Mouse (Mus musculus): ENCODE results near the gene Scarb2. TPM values are rescaled to one million over a fixed set of nuclear protein-coding genes. Genes with fewer than 3 reads are reported as not detected.

Gene Scarb2
- polyA plus RNA-seq, 1 experiment, result 46.6 TPM

- Histone ChIP-seq H3K36me3 (ENCODE audit: control insufficient read depth, insufficient read depth) (no peaks in the 10 kb centered on the region), H3K79me2 (ENCODE audit: control insufficient read depth, insufficient read depth) (no peaks in the 10 kb centered on the region)
Measured at GRCm38 (mm10) chr5:92404400-92404678, 102.3 kb downstream of the Scarb2 start.

GRCm38 (mm10) chr5:92403562-92404399 lies 102.9 kb downstream of the Scarb2 start:
- H3K27me3 ChIP-seq (ENCODE audit: control insufficient read depth, insufficient read depth, insufficient read length), result no peaks in the 10 kb centered on the region
- H3ac ChIP-seq (ENCODE audit: control insufficient read depth, insufficient read length), result no peak overlapping the region
- no peaks in the 10 kb centered on the region for H3K79me2 ChIP-seq (ENCODE audit: control insufficient read depth, insufficient read depth)
- H3K4me2 ChIP-seq (ENCODE audit: low read depth), result no peak overlapping the region
- no peak overlapping the region for H3K4me3 ChIP-seq
- TF ChIP-seq POLR2A (IDR thresholded peaks at IDR 0.05; ENCODE audit: insufficient read length, low read depth) (no peak), USF1 (IDR thresholded peaks at IDR 0.05; ENCODE audit: low read depth) (peak; percentile 15)
- H3K36me3 ChIP-seq (ENCODE audit: control insufficient read depth, insufficient read depth), result no peaks in the 10 kb centered on the region

More at GRCm38 (mm10) chr5:92404400-92404678, 102.3 kb downstream of the Scarb2 start:
- TF ChIP-seq TCF3 (IDR thresholded peaks at IDR 0.05; ENCODE audit: insufficient read length, low read depth), result no peak
- no peak for TF ChIP-seq TCF12 (IDR thresholded peaks at IDR 0.05; ENCODE audit: insufficient read depth, poor library complexity, severe bottlenecking)
- no peak for TF ChIP-seq USF1 (IDR thresholded peaks at IDR 0.05; ENCODE audit: low read depth)
- no peak for TF ChIP-seq MYOG (IDR thresholded peaks at IDR 0.05; ENCODE audit: control insufficient read depth in 1 of 3, insufficient read depth in 1 of 3, insufficient read length in 2 of 3, low read depth in 2 of 3)
- TF ChIP-seq CEBPB (IDR thresholded peaks at IDR 0.05; ENCODE audit: insufficient read depth, poor library complexity, severe bottlenecking), result no peak
- TF ChIP-seq MYOD1 (IDR thresholded peaks at IDR 0.05; ENCODE audit: control insufficient read depth in 1 of 3, insufficient read length in 2 of 3, low read depth in 2 of 3), result no peak
- no peak for TF ChIP-seq REST (IDR thresholded peaks at IDR 0.05; ENCODE audit: insufficient read depth, insufficient read length)
- TF ChIP-seq POLR2A (IDR thresholded peaks at IDR 0.05; ENCODE audit: insufficient read length, low read depth), result no peak
- no peak for TF ChIP-seq POLR2AphosphoS2 (IDR thresholded peaks at IDR 0.05; ENCODE audit: insufficient read length, low read depth)
- no peak for TF ChIP-seq SRF (IDR thresholded peaks at IDR 0.05; ENCODE audit: control insufficient read depth, insufficient read length, low read depth)
- TF ChIP-seq E2F4 (IDR thresholded peaks at IDR 0.05; ENCODE audit: insufficient read depth), result no peak
- H3K27me3 ChIP-seq (ENCODE audit: control insufficient read depth, insufficient read depth, insufficient read length), result no peaks in the 10 kb centered on the region
- H3ac ChIP-seq (ENCODE audit: control insufficient read depth, insufficient read length), result no peak overlapping the region
- H3K4me3 ChIP-seq, result no peak overlapping the region
- no peak overlapping the region for H3K4me2 ChIP-seq (ENCODE audit: low read depth)

GRCm38 (mm10) chr5:92402816-92403215 lies 103.8 kb downstream of the Scarb2 start:
- Histone ChIP-seq H3K4me2 (ENCODE audit: low read depth) (no peak overlapping the region), H3K79me2 (ENCODE audit: control insufficient read depth, insufficient read depth) (no peaks in the 10 kb centered on the region), H3K36me3 (ENCODE audit: control insufficient read depth, insufficient read depth) (no peaks in the 10 kb centered on the region), H3K27me3 (ENCODE audit: control insufficient read depth, insufficient read depth, insufficient read length) (no peaks in the 10 kb centered on the region), H3K4me3 (no peak overlapping the region), H3ac (ENCODE audit: control insufficient read depth, insufficient read length) (no peak overlapping the region)
- no peak for TF ChIP-seq MYOG (IDR thresholded peaks at IDR 0.05; ENCODE audit: control insufficient read depth in 1 of 3, insufficient read depth in 1 of 3, insufficient read length in 2 of 3, low read depth in 2 of 3)
- no peak for TF ChIP-seq SRF (IDR thresholded peaks at IDR 0.05; ENCODE audit: control insufficient read depth, insufficient read length, low read depth)
- no peak for TF ChIP-seq MYOD1 (IDR thresholded peaks at IDR 0.05; ENCODE audit: control insufficient read depth in 1 of 3, insufficient read length in 2 of 3, low read depth in 2 of 3)
- no peak for TF ChIP-seq CEBPB (IDR thresholded peaks at IDR 0.05; ENCODE audit: insufficient read depth, poor library complexity, severe bottlenecking)
- TF ChIP-seq TCF3 (IDR thresholded peaks at IDR 0.05; ENCODE audit: insufficient read length, low read depth), result no peak
- TF ChIP-seq REST (IDR thresholded peaks at IDR 0.05; ENCODE audit: insufficient read depth, insufficient read length), result no peak
- TF ChIP-seq MAX (IDR thresholded peaks at IDR 0.05; ENCODE audit: low read depth), result no peak
- TF ChIP-seq POLR2A (IDR thresholded peaks at IDR 0.05; ENCODE audit: insufficient read length, low read depth), result no peak
- no peak for TF ChIP-seq TCF12 (IDR thresholded peaks at IDR 0.05; ENCODE audit: insufficient read depth, poor library complexity, severe bottlenecking)
- no peak for TF ChIP-seq E2F4 (IDR thresholded peaks at IDR 0.05; ENCODE audit: insufficient read depth)
- TF ChIP-seq USF1 (IDR thresholded peaks at IDR 0.05; ENCODE audit: low read depth), result no peak
- no peak for TF ChIP-seq POLR2AphosphoS2 (IDR thresholded peaks at IDR 0.05; ENCODE audit: insufficient read length, low read depth)

- Histone ChIP-seq H3ac (ENCODE audit: control insufficient read depth, insufficient read length) (no peak overlapping the region), H3K4me3 (no peak overlapping the region), H3K79me2 (ENCODE audit: control insufficient read depth, insufficient read depth) (no peaks in the 10 kb centered on the region), H3K4me2 (ENCODE audit: low read depth) (peak overlapping the region; percentile 12), H3K36me3 (ENCODE audit: control insufficient read depth, insufficient read depth) (no peaks in the 10 kb centered on the region), H3K27me3 (ENCODE audit: control insufficient read depth, insufficient read depth, insufficient read length) (no peaks in the 10 kb centered on the region)
- TF ChIP-seq REST (IDR thresholded peaks at IDR 0.05; ENCODE audit: insufficient read depth, insufficient read length), result no peak
- TF ChIP-seq MYOD1 (IDR thresholded peaks at IDR 0.05; ENCODE audit: control insufficient read depth in 1 of 3, insufficient read length in 2 of 3, low read depth in 2 of 3), result no peak
- TF ChIP-seq TCF12 (IDR thresholded peaks at IDR 0.05; ENCODE audit: insufficient read depth, poor library complexity, severe bottlenecking), result no peak
- peak; percentile 28 for TF ChIP-seq USF1 (IDR thresholded peaks at IDR 0.05; ENCODE audit: low read depth)
Measured at GRCm38 (mm10) chr5:92398153-92398552, 108.5 kb downstream of the Scarb2 start.

- H3K4me3 ChIP-seq, result no peak overlapping the region
- no peak overlapping the region for H3ac ChIP-seq (ENCODE audit: control insufficient read depth, insufficient read length)
- H3K36me3 ChIP-seq (ENCODE audit: control insufficient read depth, insufficient read depth), result no peaks in the 10 kb centered on the region
- H3K4me2 ChIP-seq (ENCODE audit: low read depth), result no peak overlapping the region
- no peaks in the 10 kb centered on the region for H3K79me2 ChIP-seq (ENCODE audit: control insufficient read depth, insufficient read depth)
- no peaks in the 10 kb centered on the region for H3K27me3 ChIP-seq (ENCODE audit: control insufficient read depth, insufficient read depth, insufficient read length)
- TF ChIP-seq USF1 (IDR thresholded peaks at IDR 0.05; ENCODE audit: low read depth) (no peak), SRF (IDR thresholded peaks at IDR 0.05; ENCODE audit: control insufficient read depth, insufficient read length, low read depth) (no peak), POLR2AphosphoS2 (IDR thresholded peaks at IDR 0.05; ENCODE audit: insufficient read length, low read depth) (no peak), MYOG (IDR thresholded peaks at IDR 0.05; ENCODE audit: control insufficient read depth in 1 of 3, insufficient read depth in 1 of 3, insufficient read length in 2 of 3, low read depth in 2 of 3) (no peak), MYOD1 (IDR thresholded peaks at IDR 0.05; ENCODE audit: control insufficient read depth in 1 of 3, insufficient read length in 2 of 3, low read depth in 2 of 3) (no peak), TCF3 (IDR thresholded peaks at IDR 0.05; ENCODE audit: insufficient read length, low read depth) (no peak), CEBPB (IDR thresholded peaks at IDR 0.05; ENCODE audit: insufficient read depth, poor library complexity, severe bottlenecking) (no peak), TCF12 (IDR thresholded peaks at IDR 0.05; ENCODE audit: insufficient read depth, poor library complexity, severe bottlenecking) (no peak), MAX (IDR thresholded peaks at IDR 0.05; ENCODE audit: low read depth) (no peak), POLR2A (IDR thresholded peaks at IDR 0.05; ENCODE audit: insufficient read length, low read depth) (no peak), REST (IDR thresholded peaks at IDR 0.05; ENCODE audit: insufficient read depth, insufficient read length) (no peak), E2F4 (IDR thresholded peaks at IDR 0.05; ENCODE audit: insufficient read depth) (no peak)
Measured at GRCm38 (mm10) chr5:92396476-92396875, 110.2 kb downstream of the Scarb2 start.

All from myocyte (in vitro differentiated cells).